Mouse (Mus musculus) ovary, postnatal 36 days (tissue): ENCODE results near the gene Pdik1l.
"Not testable (repeated sequence)": the region's sequence is repeated elsewhere in the genome, so short reads cannot be mapped to it uniquely, and the experiment has no call there.

Source experiments
- DNase-seq: peaks from one replicate; pipeline ENCODE4 v3.0.0; 2022; ENCODE audit warnings: low spot score, mixed read lengths

Pdik1l gene

GRCm38 (mm10) chr4:134298626-134299497 lies 11.2 kb upstream of the Pdik1l start:
- no peak for DNase-seq

GRCm38 (mm10) chr4:134297369-134297768 lies 9.7 kb upstream of the Pdik1l start:
- no peak for DNase-seq

GRCm38 (mm10) chr4:134296523-134296922 lies 8.8 kb upstream of the Pdik1l start:
- DNase-seq, result no peak

GRCm38 (mm10) chr4:134296096-134296495 lies 8.4 kb upstream of the Pdik1l start:
- not testable (repeated sequence) for DNase-seq

DNA sequence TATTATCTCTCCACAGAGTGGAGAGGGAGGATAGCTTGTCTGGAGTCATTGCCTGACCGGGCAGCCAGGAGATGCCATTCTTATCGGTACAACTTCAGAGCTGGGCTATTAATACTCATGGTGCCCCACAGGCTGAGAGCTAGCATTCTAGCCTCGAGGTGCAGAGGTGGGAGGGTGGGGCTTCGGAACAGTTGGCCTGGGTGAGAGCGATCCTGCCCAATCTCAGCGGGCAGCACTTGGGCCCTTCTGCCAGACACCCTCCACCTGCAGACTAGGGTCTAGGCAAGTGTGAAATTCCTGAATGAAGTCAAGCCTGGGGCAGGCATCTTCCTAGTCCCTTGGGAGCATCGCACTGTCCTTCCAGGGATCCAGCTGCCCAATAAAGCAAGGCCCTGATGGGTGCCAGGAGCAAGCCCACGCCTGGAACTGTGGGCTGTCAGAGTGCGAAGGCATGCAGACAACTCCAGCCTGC lies 6.0 kb upstream of the Pdik1l start:
- DNase-seq, result no peak

GRCm38 (mm10) chr4:134293061-134293691 lies 5.5 kb upstream of the Pdik1l start:
- no peak for DNase-seq

GRCm38 (mm10) chr4:134292067-134292466 lies 4.4 kb upstream of the Pdik1l start:
- DNase-seq, result peak; percentile 67

- no peak for DNase-seq
These were observed 932 bp upstream of the Pdik1l start for GRCm38 (mm10) chr4:134288397-134289256.

GRCm38 (mm10) chr4:134287168-134287564 lies 529 bp downstream of the Pdik1l start:
- DNase-seq, result peak; percentile 98

- no peak for DNase-seq
These were observed 1.2 kb downstream of the Pdik1l start for GRCm38 (mm10) chr4:134286226-134287167.

GRCm38 (mm10) chr4:134284942-134285341 lies 2.8 kb downstream of the Pdik1l start:
- DNase-seq, result no peak

- no peak for DNase-seq
These were observed 14.0 kb downstream of the Pdik1l start for GRCm38 (mm10) chr4:134273417-134274345.

- no peak for DNase-seq
These were observed 14.8 kb downstream of the Pdik1l start for GRCm38 (mm10) chr4:134272731-134273416.

DNA sequence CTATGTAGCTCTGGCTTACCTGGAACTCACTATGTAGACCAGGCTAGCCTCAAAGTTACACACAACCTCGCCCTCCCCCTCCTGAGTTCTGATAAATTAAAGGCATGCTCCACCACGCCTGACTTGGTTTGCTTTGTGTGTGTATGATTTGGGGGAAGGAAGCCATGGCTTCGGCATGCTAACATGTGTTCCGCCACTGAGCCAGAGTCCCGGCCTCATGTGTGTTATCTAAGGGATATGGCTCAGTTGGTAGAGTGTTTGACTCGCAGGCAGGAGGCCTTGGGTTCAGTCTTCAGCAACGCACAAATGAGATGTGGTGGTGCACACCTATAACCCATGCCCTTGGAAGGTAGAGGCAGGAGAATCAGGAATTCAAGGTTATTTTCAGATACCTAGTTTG lies 15.7 kb downstream of the Pdik1l start:
- no peak for DNase-seq

GRCm38 (mm10) chr4:134269622-134270021 lies 18.1 kb downstream of the Pdik1l start:
- not testable (repeated sequence) for DNase-seq

GRCm38 (mm10) chr4:134268102-134268655 lies 19.5 kb downstream of the Pdik1l start:
- DNase-seq, result no peak

DNA sequence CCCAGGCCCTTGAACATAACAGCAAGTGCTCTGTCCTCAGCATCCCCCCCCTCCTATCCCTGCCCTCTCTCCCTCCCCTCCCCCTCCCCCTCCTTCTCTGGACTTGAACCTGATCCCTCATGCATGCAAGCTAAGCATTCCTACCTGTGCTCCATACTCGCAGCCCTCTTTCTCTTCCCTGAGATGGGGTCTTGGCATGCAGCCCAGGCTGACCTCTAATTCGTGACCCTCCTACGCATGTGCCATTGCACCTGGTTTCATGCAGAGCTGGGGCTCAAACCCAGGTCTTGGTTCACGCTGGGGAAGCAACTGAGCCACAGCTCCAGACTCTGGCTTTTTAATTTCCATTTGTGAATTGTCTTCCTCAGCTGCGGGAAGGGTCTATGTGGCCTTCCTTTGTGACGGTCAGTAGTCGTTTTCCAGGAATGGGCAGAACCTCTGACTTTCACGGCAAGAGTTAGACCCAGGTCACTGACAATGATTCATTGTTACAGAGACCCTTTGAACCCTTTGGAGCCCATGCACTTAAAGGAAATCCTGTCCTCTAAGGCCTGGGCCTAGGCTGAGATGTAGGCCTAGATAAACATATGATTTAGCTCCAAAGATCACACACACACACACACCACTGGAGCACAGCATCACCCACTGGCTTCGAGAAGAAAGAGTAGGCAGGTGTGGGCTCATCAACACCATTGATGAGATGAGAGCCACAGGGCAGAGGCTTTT lies 21.7 kb downstream of the Pdik1l start:
- DNase-seq, result no peak

GRCm38 (mm10) chr4:134263191-134263590 lies 24.5 kb downstream of the Pdik1l start:
- DNase-seq, result no peak
